Mouse (Mus musculus): Measurements from ENCODE around the gene Prdx5. TPM values are rescaled to one million over a fixed set of nuclear protein-coding genes. Genes with fewer than 3 reads are reported as not detected.

The Prdx5 gene
- polyA plus RNA-seq, 1 experiment from 2014 or later = 138 TPM

DNA sequence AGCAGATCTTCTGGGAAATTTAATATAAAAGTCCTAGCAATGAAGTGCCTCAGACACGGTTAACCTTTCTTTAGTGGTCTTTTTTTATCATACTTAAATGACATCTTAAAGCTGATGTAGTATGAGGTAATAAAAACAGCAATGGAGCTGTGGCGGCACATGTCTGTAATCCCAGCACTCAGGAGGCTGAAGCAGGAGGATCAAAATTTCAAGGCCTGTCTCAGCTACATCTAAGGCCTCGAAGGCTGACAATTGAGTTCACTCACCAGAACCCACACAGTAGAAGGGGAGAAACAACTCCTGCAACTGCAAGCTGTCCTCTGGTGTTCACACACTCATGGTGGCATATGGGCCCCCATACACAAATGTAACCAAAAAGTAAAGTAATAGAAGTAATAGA, 49.9 kb downstream of the Prdx5 start:
- Histone ChIP-seq H3K4me3 (ENCODE audit: low read depth, low read length) (no peak overlapping the region), H3K27ac (ENCODE audit: low read depth, low read length) (no peak overlapping the region), H3K4me1 (replicated peaks; ENCODE audit: control insufficient read depth, insufficient read depth, low read length) (peaks cover 9% of the 10 kb centered on the region), H3K9ac (ENCODE audit: low read depth, low read length) (no peak overlapping the region), H3K9me3 (ENCODE audit: control insufficient read depth, low read length) (no peaks in the 10 kb centered on the region), H3K36me3 (ENCODE audit: control insufficient read depth, insufficient read depth, low read length) (no peaks in the 10 kb centered on the region), H3K27me3 (ENCODE audit: control insufficient read depth, insufficient read depth, low read length) (peaks cover 5% of the 10 kb centered on the region; the same call in 1 of the 2 replicates), H3K4me2 (replicated peaks; ENCODE audit: low read depth, low read length) (no peak overlapping the region)
- ATAC-seq (ENCODE audit: low FRiP score) (no peak), DNase-seq (ENCODE audit: low spot score) (no peak)
- WGBS = 84% methylated on average over 3 of the region's 3 CpGs

DNA sequence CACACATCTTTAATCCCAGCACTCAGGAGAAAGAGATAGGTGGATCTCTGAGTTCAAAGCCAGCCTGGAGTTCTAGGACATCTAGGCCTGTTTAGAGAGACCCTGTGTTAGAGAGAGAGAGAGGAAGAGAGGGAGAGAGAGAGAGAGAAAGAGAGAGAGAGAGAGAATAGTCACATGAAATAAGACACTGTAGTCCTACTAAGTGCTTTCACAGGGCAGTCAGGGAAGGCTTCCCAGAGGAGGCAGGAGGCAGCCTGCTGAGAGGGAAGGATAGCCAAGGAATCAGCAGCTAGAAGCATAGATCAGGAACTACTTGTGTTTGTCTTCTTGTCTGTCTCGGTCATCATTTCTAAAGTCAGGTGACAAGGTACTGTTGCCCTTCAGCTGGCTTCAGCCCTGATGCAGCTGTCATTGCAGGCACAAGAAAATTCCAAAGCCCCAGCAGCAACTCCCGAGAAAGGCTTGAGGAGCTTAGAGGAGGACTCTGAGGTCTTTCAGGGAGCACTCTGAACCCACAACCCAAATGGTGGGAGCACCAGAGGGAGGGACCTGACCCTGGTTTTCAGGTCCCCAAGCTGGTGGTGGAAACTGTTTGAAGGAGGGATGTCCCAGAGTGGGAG, 50.8 kb downstream of the Prdx5 start:
- no peaks in the 10 kb centered on the region for H3K36me3 ChIP-seq (ENCODE audit: control insufficient read depth, insufficient read depth, low read length)
- H3K27me3 ChIP-seq (ENCODE audit: control insufficient read depth, insufficient read depth, low read length) = peaks cover 9% of the 10 kb centered on the region
- H3K4me3 ChIP-seq (ENCODE audit: low read depth, low read length) = no peak overlapping the region
- no peak overlapping the region for H3K27ac ChIP-seq (ENCODE audit: low read depth, low read length)
- no peak for DNase-seq (ENCODE audit: low spot score)
- 73% methylated on average over 2 of the region's 2 CpGs for WGBS
- no peak overlapping the region for H3K9ac ChIP-seq (ENCODE audit: low read depth, low read length)
- no peaks in the 10 kb centered on the region for H3K9me3 ChIP-seq (ENCODE audit: control insufficient read depth, low read length)
- peaks cover 10% of the 10 kb centered on the region for H3K4me1 ChIP-seq (replicated peaks; ENCODE audit: control insufficient read depth, insufficient read depth, low read length)
- no peak overlapping the region for H3K4me2 ChIP-seq (replicated peaks; ENCODE audit: low read depth, low read length)
- no peak for ATAC-seq (ENCODE audit: low FRiP score)

DNA sequence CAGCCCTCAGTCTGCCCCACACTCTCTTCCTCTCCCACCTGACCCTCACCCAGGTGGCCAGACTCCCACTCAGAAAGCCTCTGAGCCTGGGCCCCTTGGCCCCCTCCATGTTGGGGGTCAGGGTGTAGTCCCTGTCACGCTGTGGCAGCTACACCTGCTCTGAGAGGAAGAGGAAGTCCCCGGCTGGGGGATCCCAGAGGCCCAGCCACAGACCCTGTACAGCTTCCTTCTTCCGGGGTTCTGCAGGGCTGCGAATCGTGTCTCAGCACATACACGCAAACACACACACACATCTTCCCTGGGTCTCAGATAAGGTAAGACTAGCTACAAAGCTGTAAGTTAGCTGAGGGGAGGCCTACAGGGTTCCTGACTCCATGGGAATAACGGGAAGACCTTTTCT, 51.9 kb downstream of the Prdx5 start, which contains the start of gene Ccdc88b:
Gene Ccdc88b (minus strand): TSS at position 181 of the 400 bp plus-strand sequence.
- no peak for DNase-seq (ENCODE audit: low spot score)
- Histone ChIP-seq H3K4me2 (replicated peaks; ENCODE audit: low read depth, low read length) (no peak within 1 kb of the TSS), H3K27ac (ENCODE audit: low read depth, low read length) (no peak within 1 kb of the TSS), H3K9me3 (ENCODE audit: control insufficient read depth, low read length) (no peaks in the 10 kb centered on the region), H3K4me1 (replicated peaks; ENCODE audit: control insufficient read depth, insufficient read depth, low read length) (peaks cover 10% of the 10 kb centered on the region), H3K4me3 (ENCODE audit: low read depth, low read length) (no peak within 1 kb of the TSS), H3K36me3 (ENCODE audit: control insufficient read depth, insufficient read depth, low read length) (no peaks in the 10 kb centered on the region), H3K27me3 (ENCODE audit: control insufficient read depth, insufficient read depth, low read length) (peaks cover 9% of the 10 kb centered on the region), H3K9ac (ENCODE audit: low read depth, low read length) (no peak within 1 kb of the TSS)
- 79% methylated on average over 7 of the region's 7 CpGs for WGBS
- ATAC-seq (ENCODE audit: low FRiP score) = no peak

DNA sequence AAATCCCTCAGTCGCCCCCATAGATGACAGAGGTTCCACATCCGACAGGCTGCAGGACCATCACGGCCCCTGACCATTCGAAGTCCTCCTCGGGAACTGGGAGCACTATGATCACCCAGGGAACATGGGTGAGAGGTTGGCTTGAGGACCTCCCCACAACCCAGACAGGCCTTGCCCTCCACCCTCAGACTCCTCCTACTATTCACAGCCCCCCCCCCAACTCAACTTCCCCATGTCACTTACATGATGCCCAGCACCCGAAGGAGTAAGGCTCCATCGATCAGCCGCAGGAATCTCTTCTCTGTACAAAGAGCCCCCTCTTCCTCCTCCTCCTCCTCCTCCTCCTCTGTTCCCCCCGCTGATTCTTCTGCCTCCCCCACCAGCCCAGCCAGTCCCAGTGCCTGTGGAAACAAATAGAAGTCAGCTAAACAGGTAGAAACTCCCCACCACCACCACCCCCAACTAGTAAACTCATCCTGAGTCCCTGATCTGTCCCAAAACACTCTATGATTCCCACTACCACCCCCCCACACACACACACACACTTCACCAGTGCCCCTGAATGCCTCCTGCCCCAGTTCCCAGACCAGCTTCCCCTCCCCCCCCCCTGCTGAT, 52.4 kb downstream of the Prdx5 start:
- Histone ChIP-seq H3K27me3 (ENCODE audit: control insufficient read depth, insufficient read depth, low read length) (peaks cover 9% of the 10 kb centered on the region), H3K36me3 (ENCODE audit: control insufficient read depth, insufficient read depth, low read length) (no peaks in the 10 kb centered on the region), H3K27ac (ENCODE audit: low read depth, low read length) (no peak overlapping the region), H3K4me3 (ENCODE audit: low read depth, low read length) (no peak overlapping the region), H3K4me2 (replicated peaks; ENCODE audit: low read depth, low read length) (no peak overlapping the region), H3K9me3 (ENCODE audit: control insufficient read depth, low read length) (no peaks in the 10 kb centered on the region), H3K9ac (ENCODE audit: low read depth, low read length) (no peak overlapping the region), H3K4me1 (replicated peaks; ENCODE audit: control insufficient read depth, insufficient read depth, low read length) (peaks cover 10% of the 10 kb centered on the region)
- ATAC-seq (ENCODE audit: low FRiP score) = no peak
- WGBS = 75% methylated on average over 9 of the region's 9 CpGs
- DNase-seq (ENCODE audit: low spot score) = no peak

DNA sequence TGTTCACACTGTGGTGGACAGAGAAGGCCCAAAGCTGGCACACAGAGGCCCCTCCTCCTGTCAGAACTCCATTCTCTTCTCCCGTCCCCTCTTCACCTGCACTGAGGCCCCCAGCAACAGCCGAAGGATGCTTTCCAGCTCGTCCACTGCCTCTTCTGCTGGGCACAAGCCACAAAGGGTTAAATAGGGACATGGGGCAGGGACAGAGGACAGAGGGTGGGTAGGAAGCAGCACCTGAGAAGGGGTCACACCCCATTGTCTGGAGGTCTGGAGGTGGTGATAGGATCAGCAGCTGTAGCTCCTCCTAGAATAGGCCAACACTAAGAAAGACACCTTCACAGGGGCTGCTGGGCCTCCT, 52.9 kb downstream of the Prdx5 start:
- Histone ChIP-seq H3K4me1 (replicated peaks; ENCODE audit: control insufficient read depth, insufficient read depth, low read length) (peaks cover 10% of the 10 kb centered on the region), H3K9me3 (ENCODE audit: control insufficient read depth, low read length) (no peaks in the 10 kb centered on the region), H3K27me3 (ENCODE audit: control insufficient read depth, insufficient read depth, low read length) (peaks cover 9% of the 10 kb centered on the region), H3K4me2 (replicated peaks; ENCODE audit: low read depth, low read length) (no peak overlapping the region), H3K9ac (ENCODE audit: low read depth, low read length) (no peak overlapping the region), H3K27ac (ENCODE audit: low read depth, low read length) (no peak overlapping the region), H3K4me3 (ENCODE audit: low read depth, low read length) (no peak overlapping the region), H3K36me3 (ENCODE audit: control insufficient read depth, insufficient read depth, low read length) (no peaks in the 10 kb centered on the region)
- ATAC-seq (ENCODE audit: low FRiP score) (no peak), DNase-seq (ENCODE audit: low spot score) (no peak)
- WGBS = 48% methylated on average over 3 of the region's 3 CpGs

Other genes with a start within 250 kb of the Prdx5 start
- gene Rps6ka4, start 69.5 kb downstream of the Prdx5 start, polyA plus RNA-seq (2014; fragmentation: Nextera tagmentation; extraction: Ambion mirVana) = 5.2 and 5.8 TPM in 2 replicates
- 0.42 and 0.74 TPM in 2 replicates for gene Ccdc88b, start 51.9 kb downstream of the Prdx5 start, polyA plus RNA-seq (2014; fragmentation: Nextera tagmentation; extraction: Ambion mirVana)
- 142 and 147 TPM in 2 replicates for gene Trmt112, start 408 bp downstream of the Prdx5 start, polyA plus RNA-seq (2014; fragmentation: Nextera tagmentation; extraction: Ambion mirVana)
- 4.1 and 5.0 TPM in 2 replicates for gene Esrra, start 11.7 kb upstream of the Prdx5 start, polyA plus RNA-seq (2014; fragmentation: Nextera tagmentation; extraction: Ambion mirVana)
- gene Catsperz, start 15.3 kb upstream of the Prdx5 start, polyA plus RNA-seq (2014; fragmentation: Nextera tagmentation; extraction: Ambion mirVana) = 0.54 TPM in 1 of 2 replicates, not detected in the other
- 0.18 and 0.49 TPM in 2 replicates for gene Kcnk4, start 24.4 kb upstream of the Prdx5 start, polyA plus RNA-seq (2014; fragmentation: Nextera tagmentation; extraction: Ambion mirVana)
- 61.7 and 63.9 TPM in 2 replicates for gene Bad, start 31.8 kb upstream of the Prdx5 start, polyA plus RNA-seq (2014; fragmentation: Nextera tagmentation; extraction: Ambion mirVana)
- gene Gpr137, start 32.4 kb upstream of the Prdx5 start, polyA plus RNA-seq (2014; fragmentation: Nextera tagmentation; extraction: Ambion mirVana) = 27.9 and 34.0 TPM in 2 replicates
- 180 and 249 TPM in 2 replicates for gene Ppp1r14b, start 64.9 kb upstream of the Prdx5 start, polyA plus RNA-seq (2014; fragmentation: Nextera tagmentation; extraction: Ambion mirVana)
- 14.6 and 14.8 TPM in 2 replicates for gene Plcb3, start 66.4 kb upstream of the Prdx5 start, polyA plus RNA-seq (2014; fragmentation: Nextera tagmentation; extraction: Ambion mirVana)
- gene Fkbp2, start 70.4 kb upstream of the Prdx5 start, polyA plus RNA-seq (2014; fragmentation: Nextera tagmentation; extraction: Ambion mirVana) = 73.7 and 79.3 TPM in 2 replicates
- gene Vegfb, start 77.5 kb upstream of the Prdx5 start, polyA plus RNA-seq (2014; fragmentation: Nextera tagmentation; extraction: Ambion mirVana) = 21.4 TPM in 2 replicates
- 18.8 and 22.5 TPM in 2 replicates for gene Dnajc4, start 82.5 kb upstream of the Prdx5 start, polyA plus RNA-seq (2014; fragmentation: Nextera tagmentation; extraction: Ambion mirVana)
- gene Nudt22, start 86.0 kb upstream of the Prdx5 start, polyA plus RNA-seq (2014; fragmentation: Nextera tagmentation; extraction: Ambion mirVana) = 19.3 and 19.9 TPM in 2 replicates
- gene Trpt1, start 86.0 kb upstream of the Prdx5 start, polyA plus RNA-seq (2014; fragmentation: Nextera tagmentation; extraction: Ambion mirVana) = 10.6 and 11.1 TPM in 2 replicates
- gene Fermt3, start 109.4 kb upstream of the Prdx5 start, polyA plus RNA-seq (2014; fragmentation: Nextera tagmentation; extraction: Ambion mirVana) = 7.3 and 7.6 TPM in 2 replicates
- 376 and 390 TPM in 2 replicates for gene Stip1, start 129.9 kb upstream of the Prdx5 start, polyA plus RNA-seq (2014; fragmentation: Nextera tagmentation; extraction: Ambion mirVana)
- gene Macrod1, start 146.7 kb upstream of the Prdx5 start, polyA plus RNA-seq (2014; fragmentation: Nextera tagmentation; extraction: Ambion mirVana) = 2.8 and 3.1 TPM in 2 replicates
- gene Flrt1, start 195.6 kb upstream of the Prdx5 start, polyA plus RNA-seq (2014; fragmentation: Nextera tagmentation; extraction: Ambion mirVana) = 4.6 and 5.6 TPM in 2 replicates

Data from hindbrain, embryonic 11.5 days (tissue).